ENCODE assay signal across 15 mouse cellular contexts in the genomic region with DNA sequence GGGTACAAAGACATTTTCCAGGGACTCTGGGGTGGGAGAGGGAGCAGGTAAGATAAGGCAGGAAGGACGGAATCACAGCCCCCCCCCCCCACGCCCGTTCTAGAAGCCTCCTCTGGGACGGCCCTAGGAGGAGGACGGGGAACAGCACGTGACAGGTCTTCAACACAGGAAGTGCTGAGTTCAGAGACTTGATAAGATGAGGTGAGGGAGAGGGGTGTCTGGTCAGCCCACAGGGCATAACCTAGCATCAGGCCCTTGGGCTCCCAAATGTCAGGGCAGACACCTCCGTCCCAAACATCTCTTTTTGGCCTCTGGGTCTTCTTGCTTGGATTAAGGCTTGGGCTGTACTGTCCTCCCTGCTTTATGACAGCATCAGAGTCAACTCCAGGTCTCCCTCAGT. TPM values are rescaled to one million over a fixed set of nuclear protein-coding genes. Genes with fewer than 3 reads are reported as not detected.
DNase-seq lines count a peak whose midpoint lies in the region; ATAC-seq lines count a peak whose summit lies in the region.
"Had no signal": no experiment of that assay in that cellular context is flagged by ENCODE, and none has a peak within 500 bp of the region (broad histone marks: within the 10 kb centered on the region; RNA-seq: fewer than 3 reads in every experiment).

No protein-coding gene starts in this region.

- H3K4me1 ChIP-seq in forebrain, embryonic 15.5 days: peaks cover 10% of the 10 kb centered on the region
- H3K4me1 ChIP-seq in forebrain, embryonic 11.5 days (replicated peaks; ENCODE audit: control insufficient read depth, insufficient read depth, low read length): peaks cover 5% of the 10 kb centered on the region
- peaks cover 10% of the 10 kb centered on the region for H3K4me1 ChIP-seq in lung, embryonic 15.5 days
- H3K4me1 ChIP-seq in embryonic facial prominence, embryonic 10.5 days: peaks cover 42% of the 10 kb centered on the region
- peaks cover 22% of the 10 kb centered on the region for H3K4me1 ChIP-seq in midbrain, embryonic 13.5 days (replicated peaks)

- H3K36me3 ChIP-seq in forebrain, embryonic 15.5 days: no peaks in the 10 kb centered on the region
- H3K36me3 ChIP-seq in forebrain, embryonic 11.5 days (ENCODE audit: control insufficient read depth, insufficient read depth, low read length): no peaks in the 10 kb centered on the region
- no peaks in the 10 kb centered on the region for H3K36me3 ChIP-seq in lung, embryonic 15.5 days
- no peaks in the 10 kb centered on the region for H3K36me3 ChIP-seq in embryonic facial prominence, embryonic 10.5 days (replicated peaks)
- H3K36me3 ChIP-seq in midbrain, embryonic 13.5 days: no peaks in the 10 kb centered on the region

- no peak for DNase-seq in forebrain, embryonic 11.5 days (ENCODE audit: low spot score)
- no peak for DNase-seq in lung, postnatal 25 days (ENCODE audit: low spot score)
- DNase-seq in embryonic facial prominence, embryonic 10.5 days (ENCODE audit: low spot score): no peak
- no peak for DNase-seq in left cerebral cortex, postnatal 4 days
- no peak for DNase-seq in layer of hippocampus, postnatal 10 days (ENCODE audit: low spot score in 2 of 2)
- DNase-seq: adrenal gland, postnatal 25 days; heart, adult 2 months; thymus, postnatal 14 days had no signal

- peak overlapping the region; percentile 59; the same call in 1 of the 2 replicates for H3K4me2 ChIP-seq in forebrain, embryonic 15.5 days (replicated peaks)
- H3K4me2 ChIP-seq in forebrain, embryonic 11.5 days (ENCODE audit: low read depth, low read length, severe bottlenecking): no peak overlapping the region
- H3K4me2 ChIP-seq in lung, embryonic 15.5 days: no peak overlapping the region; the same call in 1 of the 2 replicates
- H3K4me2 ChIP-seq in midbrain, embryonic 13.5 days (replicated peaks): no peak overlapping the region

- 0 out of 2 replicates have a peak, but pooled peaks cover 3% of the 10 kb centered on the region for H3K27me3 ChIP-seq in forebrain, embryonic 15.5 days
- peaks cover 12% of the 10 kb centered on the region for H3K27me3 ChIP-seq in forebrain, embryonic 11.5 days (ENCODE audit: control insufficient read depth, insufficient read depth, low read length)
- peaks cover 40% of the 10 kb centered on the region for H3K27me3 ChIP-seq in lung, embryonic 15.5 days
- H3K27me3 ChIP-seq in embryonic facial prominence, embryonic 10.5 days (replicated peaks; ENCODE audit: low read depth, poor library complexity, severe bottlenecking): peaks cover 74% of the 10 kb centered on the region
- peaks cover 26% of the 10 kb centered on the region for H3K27me3 ChIP-seq in midbrain, embryonic 13.5 days

- WGBS in forebrain, embryonic 15.5 days: 65% methylated on average over 7 of the region's 7 CpGs
- WGBS in forebrain, embryonic 11.5 days: 54% methylated on average over 7 of the region's 7 CpGs
- 19% methylated on average over 7 of the region's 7 CpGs for WGBS in lung, embryonic 15.5 days
- WGBS in embryonic facial prominence, embryonic 10.5 days: 45% methylated on average over 7 of the region's 7 CpGs
- 52% methylated on average over 6 of the region's 7 CpGs for WGBS in midbrain, embryonic 13.5 days

- no peak overlapping the region for H3K4me3 ChIP-seq in forebrain, embryonic 15.5 days
- H3K4me3 ChIP-seq in forebrain, embryonic 11.5 days (ENCODE audit: low read depth, low read length): no peak overlapping the region
- H3K4me3 ChIP-seq in lung, embryonic 15.5 days: no peak overlapping the region
- peak overlapping the region; percentile 54 for H3K4me3 ChIP-seq in embryonic facial prominence, embryonic 10.5 days
- no peak overlapping the region for H3K4me3 ChIP-seq in midbrain, embryonic 13.5 days (replicated peaks)

- H3K27ac ChIP-seq in forebrain, embryonic 15.5 days (replicated peaks): no peak overlapping the region
- H3K27ac ChIP-seq in forebrain, embryonic 11.5 days (ENCODE audit: low read depth, low read length): no peak overlapping the region
- H3K27ac ChIP-seq in lung, embryonic 15.5 days: no peak overlapping the region
- H3K27ac ChIP-seq in embryonic facial prominence, embryonic 10.5 days (replicated peaks): no peak overlapping the region
- no peak overlapping the region for H3K27ac ChIP-seq in midbrain, embryonic 13.5 days
- H3K27ac ChIP-seq: heart, adult 2 months; kidney, postnatal 0 days; macrophage had no signal

- ATAC-seq in forebrain, embryonic 15.5 days (replicated peaks): no peak
- ATAC-seq in forebrain, embryonic 11.5 days (replicated peaks; ENCODE audit: low FRiP score): no peak
- ATAC-seq in lung, embryonic 15.5 days (ENCODE audit: borderline replicate concordance, extremely low read depth, low FRiP score, low TSS enrichment): 0 out of 2 replicates have a peak, but pooled peaks have one; percentile 12
- peak; percentile 12; the same call in 1 of the 2 replicates for ATAC-seq in midbrain, embryonic 13.5 days

- no peaks in the 10 kb centered on the region for H3K9me3 ChIP-seq in forebrain, embryonic 15.5 days
- H3K9me3 ChIP-seq in forebrain, embryonic 11.5 days (ENCODE audit: control insufficient read depth, low read length): no peaks in the 10 kb centered on the region
- no peaks in the 10 kb centered on the region for H3K9me3 ChIP-seq in lung, embryonic 15.5 days
- H3K9me3 ChIP-seq in embryonic facial prominence, embryonic 10.5 days: no peaks in the 10 kb centered on the region
- no peaks in the 10 kb centered on the region for H3K9me3 ChIP-seq in midbrain, embryonic 13.5 days

- intact Hi-C loops in left cerebral cortex, postnatal 4 days (cut with DNase I): no loop called here

- no peak overlapping the region for H3K9ac ChIP-seq in forebrain, embryonic 15.5 days (replicated peaks)
- H3K9ac ChIP-seq in forebrain, embryonic 11.5 days (ENCODE audit: low read length): no peak overlapping the region
- H3K9ac ChIP-seq in lung, embryonic 15.5 days: no peak overlapping the region
- no peak overlapping the region for H3K9ac ChIP-seq in midbrain, embryonic 13.5 days (replicated peaks)

RNA-seq across cellular contexts. Expression of a gene that starts 0.9 kb away (rescaled TPM):
- 0.11 and 0.37 TPM in 2 replicates for polyA plus RNA-seq in forebrain, embryonic 15.5 days (2015; fragmentation: Nextera tagmentation; extraction: Ambion mirVana)
- polyA plus RNA-seq in forebrain, embryonic 11.5 days (2014; fragmentation: Nextera tagmentation; extraction: Ambion mirVana): 0.35 and 0.64 TPM in 2 replicates
- 0.12 TPM in 1 of 2 replicates, not detected in the other for polyA plus RNA-seq in lung, embryonic 15.5 days (2015; fragmentation: Nextera tagmentation; extraction: Ambion mirVana)
- 0.10 and 0.75 TPM in 2 replicates for polyA plus RNA-seq in embryonic facial prominence, embryonic 10.5 days (2016; fragmentation: Nextera tagmentation; extraction: Ambion mirVana)
- polyA plus RNA-seq in midbrain, embryonic 13.5 days (2015; fragmentation: Nextera tagmentation; extraction: Ambion mirVana): not detected in 2 replicates
- total RNA-seq in left cerebral cortex, postnatal 4 days (2021): 1 to 10 TPM in 1 of 2 experiments, under 1 TPM in 1; 0.46 to 1.1 TPM
- 1 to 10 TPM in 1 of 2 experiments, under 1 TPM in 1; 0.69 to 1.0 TPM for total RNA-seq in layer of hippocampus, postnatal 10 days (2021)

RNA-seq across cellular contexts. Expression of a gene that starts 10.6 kb away (rescaled TPM):
- polyA plus RNA-seq in forebrain, embryonic 15.5 days (2015; fragmentation: Nextera tagmentation; extraction: Ambion mirVana): 0.27 and 0.69 TPM in 2 replicates
- 0.87 and 1.2 TPM in 2 replicates for polyA plus RNA-seq in forebrain, embryonic 11.5 days (2014; fragmentation: Nextera tagmentation; extraction: Ambion mirVana)
- 1.1 and 1.3 TPM in 2 replicates for polyA plus RNA-seq in lung, embryonic 15.5 days (2015; fragmentation: Nextera tagmentation; extraction: Ambion mirVana)
- polyA plus RNA-seq in embryonic facial prominence, embryonic 10.5 days (2016; fragmentation: Nextera tagmentation; extraction: Ambion mirVana): 0.35 and 0.38 TPM in 2 replicates
- polyA plus RNA-seq in midbrain, embryonic 13.5 days (2015; fragmentation: Nextera tagmentation; extraction: Ambion mirVana): 0.50 and 0.70 TPM in 2 replicates
- 1 to 10 TPM; 1.5 to 2.0 TPM for total RNA-seq in left cerebral cortex, postnatal 4 days (2021)
- total RNA-seq in layer of hippocampus, postnatal 10 days (2021): 1 to 10 TPM; 2.0 to 3.1 TPM
- polyA plus RNA-seq: macrophage had no signal

RNA-seq across cellular contexts. Expression of a gene that starts 21.3 kb away (rescaled TPM):
- polyA plus RNA-seq in forebrain, embryonic 15.5 days (2015; fragmentation: Nextera tagmentation; extraction: Ambion mirVana): 38.9 and 45.6 TPM in 2 replicates
- 91.6 and 100 TPM in 2 replicates for polyA plus RNA-seq in forebrain, embryonic 11.5 days (2014; fragmentation: Nextera tagmentation; extraction: Ambion mirVana)
- polyA plus RNA-seq in lung, embryonic 15.5 days (2015; fragmentation: Nextera tagmentation; extraction: Ambion mirVana): 71.6 and 74.5 TPM in 2 replicates
- 81.5 and 82.5 TPM in 2 replicates for polyA plus RNA-seq in embryonic facial prominence, embryonic 10.5 days (2016; fragmentation: Nextera tagmentation; extraction: Ambion mirVana)
- polyA plus RNA-seq in midbrain, embryonic 13.5 days (2015; fragmentation: Nextera tagmentation; extraction: Ambion mirVana): 28.6 and 30.4 TPM in 2 replicates
- 1 to 10 TPM; 6.5 to 6.9 TPM for total RNA-seq in left cerebral cortex, postnatal 4 days (2021)
- total RNA-seq in layer of hippocampus, postnatal 10 days (2021): 1 to 10 TPM; 6.5 to 9.0 TPM

RNA-seq across cellular contexts. Expression of a gene that starts 28.9 kb away (rescaled TPM):
- polyA plus RNA-seq in forebrain, embryonic 15.5 days (2015; fragmentation: Nextera tagmentation; extraction: Ambion mirVana): 13.5 and 14.7 TPM in 2 replicates
- polyA plus RNA-seq in forebrain, embryonic 11.5 days (2014; fragmentation: Nextera tagmentation; extraction: Ambion mirVana): 2.2 and 2.4 TPM in 2 replicates
- polyA plus RNA-seq in lung, embryonic 15.5 days (2015; fragmentation: Nextera tagmentation; extraction: Ambion mirVana): not detected in 2 replicates
- not detected in 2 replicates for polyA plus RNA-seq in embryonic facial prominence, embryonic 10.5 days (2016; fragmentation: Nextera tagmentation; extraction: Ambion mirVana)
- 9.6 and 9.7 TPM in 2 replicates for polyA plus RNA-seq in midbrain, embryonic 13.5 days (2015; fragmentation: Nextera tagmentation; extraction: Ambion mirVana)
- total RNA-seq in left cerebral cortex, postnatal 4 days (2021): 10 to 100 TPM; 70.9 to 77.4 TPM
- total RNA-seq in layer of hippocampus, postnatal 10 days (2021): 10 to 100 TPM; 79.9 to 88.8 TPM
- total RNA-seq: adrenal gland, postnatal 25 days; common myeloid progenitor, adult 5-6 weeks; heart, adult 2 months had no signal
- polyA plus RNA-seq: kidney, postnatal 0 days; liver, adult 2 months; macrophage had no signal

RNA-seq across cellular contexts. Expression of a gene that starts 51.4 kb away (rescaled TPM):
- 450 and 460 TPM in 2 replicates for polyA plus RNA-seq in forebrain, embryonic 15.5 days (2015; fragmentation: Nextera tagmentation; extraction: Ambion mirVana)
- 157 and 162 TPM in 2 replicates for polyA plus RNA-seq in forebrain, embryonic 11.5 days (2014; fragmentation: Nextera tagmentation; extraction: Ambion mirVana)
- polyA plus RNA-seq in lung, embryonic 15.5 days (2015; fragmentation: Nextera tagmentation; extraction: Ambion mirVana): 4.1 and 6.3 TPM in 2 replicates
- polyA plus RNA-seq in embryonic facial prominence, embryonic 10.5 days (2016; fragmentation: Nextera tagmentation; extraction: Ambion mirVana): 49.4 and 55.6 TPM in 2 replicates
- polyA plus RNA-seq in midbrain, embryonic 13.5 days (2015; fragmentation: Nextera tagmentation; extraction: Ambion mirVana): 341 and 349 TPM in 2 replicates
- total RNA-seq in left cerebral cortex, postnatal 4 days (2021): 100 to 1,000 TPM; 666 to 687 TPM
- total RNA-seq in layer of hippocampus, postnatal 10 days (2021): 100 to 1,000 TPM; 617 to 640 TPM

Comparison
In these comparisons a context has a peak if more than half of its experiments do, and no peak if none do; other contexts are left out.
1. ATAC-seq: peak in lung, embryonic 15.5 days (single experiment) and midbrain, embryonic 13.5 days (single experiment); none in forebrain, embryonic 15.5 days (single experiment) and forebrain, embryonic 11.5 days (single experiment).